Mouse (Mus musculus) limb, embryonic 14.5 days (tissue): ENCODE measurements around the gene Krtap19-5. TPM values are rescaled to one million over a fixed set of nuclear protein-coding genes. Genes with fewer than 3 reads are reported as not detected.

Source experiments
- ATAC-seq: fragments of 200-750 bp; cut with Nextera tagmentation; 2 replicates; pipeline ENCODE4 v1.8.0; 2017; ENCODE audit warnings: low read depth, moderate number of reproducible peaks, moderate TSS enrichment; ENCODE audit not compliant: low FRiP score
- DNase-seq: peaks from one replicate; pipeline ENCODE4 v3.0.0-alpha.2; 2015; ENCODE audit warnings: low spot score
- H3K27ac ChIP-seq: fragments of 300-500 bp; sonication (generic); replicated peaks from 2 replicates; pipeline ENCODE4 v1.5.1; 2014; ENCODE audit warnings: low read depth, mild to moderate bottlenecking, low read length, moderate library complexity, mixed read lengths
- H3K27me3 ChIP-seq: fragments of 300-500 bp; sonication (generic); 2 replicates; pipeline ENCODE4 v1.6.1; 2014; ENCODE audit warnings: low read length, mixed read lengths; ENCODE audit not compliant: control insufficient read depth, insufficient read depth
- H3K36me3 ChIP-seq: fragments of 300-500 bp; sonication (generic); 2 replicates; pipeline ENCODE4 v1.6.1; 2014; ENCODE audit warnings: mild to moderate bottlenecking, low read length, moderate library complexity, mixed read lengths; ENCODE audit not compliant: control insufficient read depth, insufficient read depth
- H3K4me1 ChIP-seq: fragments of 300-500 bp; sonication (generic); 2 replicates; pipeline ENCODE4 v1.6.1; 2014; ENCODE audit warnings: antibody characterized with exemption, low read length, mixed read lengths; ENCODE audit not compliant: control insufficient read depth, insufficient read depth
- H3K4me2 ChIP-seq: fragments of 300-500 bp; sonication (generic); replicated peaks from 2 replicates; pipeline ENCODE4 v1.6.1; 2014; ENCODE audit warnings: low read depth, mild to moderate bottlenecking, low read length, moderate library complexity; ENCODE audit not compliant: severe bottlenecking
- H3K4me3 ChIP-seq: fragments of 300-500 bp; sonication (generic); replicated peaks from 2 replicates; pipeline ENCODE4 v1.5.1; 2014; ENCODE audit warnings: low read length
- H3K9ac ChIP-seq: fragments of 300-500 bp; sonication (generic); 2 replicates; pipeline ENCODE4 v1.6.1; 2014; ENCODE audit warnings: mild to moderate bottlenecking, low read depth, low read length, moderate library complexity; ENCODE audit not compliant: severe bottlenecking
- H3K9me3 ChIP-seq: fragments of 300-500 bp; sonication (generic); 2 replicates; pipeline ENCODE4 v1.6.1; 2016; ENCODE audit warnings: low read length; ENCODE audit not compliant: control insufficient read depth
- POLR2A ChIP-seq: fragments of 200-500 bp; IDR thresholded peaks from 2 replicates; pipeline ENCODE4 v1.8.0; 2012; ENCODE audit warnings: inconsistent platforms, mild to moderate bottlenecking, moderate library complexity, borderline replicate concordance; ENCODE audit not compliant: insufficient read depth, insufficient read length; ENCODE audit errors: extremely low read depth
- WGBS: fragments of 180-500 bp; shearing (Covaris S2); extraction: QIAGEN DNeasy Blood & Tissue Kit; methylation state at CpG from one replicate; pipeline ENCODE4 v1.1.7; 2014; 5-methylcytosine and 5-hydroxymethylcytosine counted together
- polyA plus RNA-seq, 2 experiments: library from polyadenylated mRNA; depleted of rRNA in 1 of 2; stranded (reverse) in 1 of 2; unstranded in 1 of 2; fragments of >200 nt; fragmentation: Nextera tagmentation in 1 of 2; extraction: Ambion mirVana in 1 of 2; gene quantifications; 2 replicates each; pipeline versions ENCODE4 v1.2.1 to v1.2.3; 2012 to 2014

Krtap19-5 gene
- polyA plus RNA-seq (2012; rRNA removed) (not detected in 2 replicates), polyA plus RNA-seq (2014; fragmentation: Nextera tagmentation; extraction: Ambion mirVana) (not detected in 2 replicates)

- Histone ChIP-seq H3K27me3 (no peaks in the 10 kb centered on the region), H3K36me3 (no peaks in the 10 kb centered on the region), H3K27ac (no peak within 1 kb of the TSS), H3K9ac (no peak within 1 kb of the TSS), H3K4me3 (no peak within 1 kb of the TSS), H3K4me1 (no peaks in the 10 kb centered on the region), H3K9me3 (no peaks in the 10 kb centered on the region), H3K4me2 (no peak within 1 kb of the TSS)
- TF ChIP-seq POLR2A = no peak
- 95% methylated on average over 6 of the region's 6 CpGs for WGBS
- DNase-seq (no peak), ATAC-seq (no peak)
Measured at GRCm38 (mm10) chr16:88896357-88896756, at the start of gene Krtap19-5. TSS of gene Krtap19-5 (minus strand) at chr16:88896457.

GRCm38 (mm10) chr16:88941106-88941505 lies 44.8 kb upstream of the Krtap19-5 start:
- Histone ChIP-seq H3K9ac (no peak overlapping the region), H3K4me2 (no peak overlapping the region), H3K9me3 (no peaks in the 10 kb centered on the region), H3K4me1 (no peaks in the 10 kb centered on the region), H3K27me3 (no peaks in the 10 kb centered on the region), H3K27ac (no peak overlapping the region), H3K4me3 (no peak overlapping the region), H3K36me3 (no peaks in the 10 kb centered on the region)
- WGBS = 84% methylated on average over 6 of the region's 6 CpGs
- DNase-seq = no peak
- no peak for ATAC-seq
- no peak for TF ChIP-seq POLR2A

DNA sequence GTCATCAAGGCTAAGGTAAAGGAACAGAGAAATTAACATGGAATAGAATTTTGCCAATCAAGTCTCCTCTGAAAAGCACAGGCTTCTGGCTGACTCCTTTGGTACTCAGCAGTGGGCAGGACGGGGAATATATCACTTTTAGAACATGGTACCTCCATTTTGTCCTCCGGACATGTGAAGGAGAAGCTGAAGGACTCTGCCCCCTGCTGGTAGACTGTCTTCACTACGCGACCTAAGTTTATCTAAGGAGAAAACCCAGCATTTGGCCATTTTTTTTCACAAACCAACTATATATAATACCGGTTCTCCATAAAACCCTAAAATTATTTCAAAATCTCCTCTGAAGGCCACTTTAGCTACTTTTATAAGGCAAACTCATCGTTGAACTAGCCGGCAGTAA lies 42.0 kb upstream of the Krtap19-5 start:
- WGBS = 62% methylated on average over 7 of the region's 7 CpGs
- no peaks in the 10 kb centered on the region for H3K9me3 ChIP-seq
- no peak overlapping the region for H3K9ac ChIP-seq
- no peaks in the 10 kb centered on the region for H3K4me1 ChIP-seq
- DNase-seq = peak; percentile 12
- no peak overlapping the region for H3K4me2 ChIP-seq
- no peak for ATAC-seq
- no peaks in the 10 kb centered on the region for H3K36me3 ChIP-seq
- H3K27ac ChIP-seq = no peak overlapping the region
- no peaks in the 10 kb centered on the region for H3K27me3 ChIP-seq
- no peak overlapping the region for H3K4me3 ChIP-seq
- no peak for TF ChIP-seq POLR2A

DNA sequence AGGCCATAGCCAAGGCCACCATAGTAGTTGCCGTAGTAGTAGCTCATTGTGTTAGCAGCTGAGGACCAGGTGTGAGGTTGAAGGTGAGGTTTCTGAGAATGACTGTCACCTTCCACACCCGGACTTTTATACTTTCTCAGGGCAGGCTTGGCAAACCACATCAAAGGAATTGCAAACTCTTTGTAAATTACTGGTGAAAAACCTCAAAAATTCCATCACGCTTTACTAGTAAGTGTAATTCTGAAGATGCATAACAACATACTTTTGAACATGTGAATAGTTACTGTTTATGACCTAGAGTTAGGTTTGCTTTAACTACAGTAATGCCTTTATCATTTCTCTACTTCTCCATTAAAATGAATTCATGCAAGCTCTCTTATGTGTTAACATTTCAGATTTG lies 35.9 kb upstream of the Krtap19-5 start, which contains the start of gene Krtap19-9b:
Krtap19-9b (minus strand) TSS at position 101 of the 400 bp plus-strand sequence.
- no peaks in the 10 kb centered on the region for H3K9me3 ChIP-seq
- WGBS = 67% methylated on average over 3 of the region's 3 CpGs
- no peak within 1 kb of the TSS for H3K9ac ChIP-seq
- no peaks in the 10 kb centered on the region for H3K36me3 ChIP-seq
- no peaks in the 10 kb centered on the region for H3K27me3 ChIP-seq
- no peak for TF ChIP-seq POLR2A
- H3K4me3 ChIP-seq = no peak within 1 kb of the TSS
- H3K4me1 ChIP-seq = no peaks in the 10 kb centered on the region
- ATAC-seq = no peak
- H3K4me2 ChIP-seq = no peak within 1 kb of the TSS
- H3K27ac ChIP-seq = no peak within 1 kb of the TSS
- no peak for DNase-seq

DNA sequence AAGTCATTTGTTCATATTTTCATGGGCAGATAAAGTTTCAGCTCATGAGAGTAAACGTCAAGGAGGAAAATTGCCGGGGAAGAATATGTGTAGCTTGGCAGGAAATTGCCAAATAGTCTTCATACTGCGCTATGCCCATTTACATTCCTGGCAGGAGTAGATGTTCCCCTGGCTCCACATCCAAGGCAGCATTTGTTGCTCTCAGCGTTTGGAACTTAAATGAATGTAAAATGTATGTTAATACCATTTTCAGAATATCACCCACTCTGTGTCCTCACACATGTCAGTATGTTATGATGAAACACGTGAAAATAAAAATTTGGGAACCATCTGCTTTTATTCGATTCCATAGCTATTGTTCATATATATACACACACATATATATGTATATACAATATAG lies 9.4 kb downstream of the Krtap19-5 start:
- Histone ChIP-seq H3K36me3 (no peaks in the 10 kb centered on the region), H3K9ac (no peak overlapping the region), H3K4me2 (no peak overlapping the region), H3K4me3 (no peak overlapping the region), H3K27ac (no peak overlapping the region), H3K4me1 (no peaks in the 10 kb centered on the region), H3K9me3 (no peaks in the 10 kb centered on the region), H3K27me3 (no peaks in the 10 kb centered on the region)
- WGBS = 84% methylated on average over 6 of the region's 6 CpGs
- ATAC-seq (no peak), DNase-seq (no peak)
- TF ChIP-seq POLR2A = no peak

DNA sequence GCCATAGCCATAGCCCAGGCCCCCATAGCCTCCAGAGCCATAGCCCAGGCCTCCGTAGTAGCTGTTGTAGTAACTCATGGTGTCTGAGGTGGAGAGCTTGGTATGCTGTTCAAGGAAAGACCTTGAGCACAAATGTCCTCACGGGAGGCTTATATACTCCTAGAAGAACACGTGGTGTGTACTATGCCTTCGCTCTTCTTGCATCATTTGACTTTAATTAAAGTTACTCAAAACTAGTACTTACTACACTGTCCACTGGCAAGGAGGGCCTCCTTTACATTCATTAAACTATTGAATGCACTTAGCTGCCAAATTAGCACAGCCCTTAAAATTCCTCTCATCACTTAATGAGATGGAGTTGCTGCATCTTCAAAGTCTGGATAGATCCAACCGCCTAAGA lies 11.3 kb downstream of the Krtap19-5 start, which contains the start of gene Krtap19-4:
Krtap19-4 (minus strand) TSS at position 101 of the 400 bp plus-strand sequence.
- no peaks in the 10 kb centered on the region for H3K4me1 ChIP-seq
- 89% methylated on average over 5 of the region's 5 CpGs for WGBS
- H3K27me3 ChIP-seq = no peaks in the 10 kb centered on the region
- H3K4me3 ChIP-seq = no peak within 1 kb of the TSS
- no peak for TF ChIP-seq POLR2A
- no peaks in the 10 kb centered on the region for H3K9me3 ChIP-seq
- H3K36me3 ChIP-seq = no peaks in the 10 kb centered on the region
- no peak within 1 kb of the TSS for H3K4me2 ChIP-seq
- ATAC-seq = no peak
- no peak within 1 kb of the TSS for H3K9ac ChIP-seq
- H3K27ac ChIP-seq = no peak within 1 kb of the TSS
- no peak for DNase-seq
